Mouse (Mus musculus): ENCODE measurements around the gene Srrm4. TPM values are rescaled to one million over a fixed set of nuclear protein-coding genes. Genes with fewer than 3 reads are reported as not detected.

Gene Srrm4
- polyA plus RNA-seq, 1 experiment, result not detected

DNA sequence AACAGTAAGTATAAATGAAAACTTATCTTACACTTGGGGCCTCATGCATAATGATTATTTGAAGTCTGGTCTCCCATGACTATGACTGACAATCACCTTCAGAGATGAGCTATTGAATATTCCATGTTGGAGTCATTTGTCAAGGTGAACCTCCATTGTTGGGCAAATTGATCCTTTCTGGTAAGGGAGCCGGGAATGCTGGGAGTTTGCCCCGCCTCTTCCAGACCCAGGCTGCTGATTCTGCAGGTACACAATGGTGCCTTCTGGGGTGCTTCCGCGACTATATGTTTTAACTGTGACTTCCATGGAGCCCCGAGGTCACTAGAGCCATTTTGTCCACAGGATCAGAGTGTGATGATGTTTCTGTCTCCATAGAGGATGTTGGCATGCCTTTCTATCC lies 195.5 kb downstream of the Srrm4 start:
- Histone ChIP-seq H3K4me3 (replicated peaks) (no peak overlapping the region), H3K4me1 (ENCODE audit: control insufficient read depth) (no peaks in the 10 kb centered on the region), H3K9me3 (ENCODE audit: control insufficient read depth, low read length) (peaks cover 4% of the 10 kb centered on the region; the same call in 1 of the 2 replicates), H3K27me3 (ENCODE audit: control insufficient read depth) (no peaks in the 10 kb centered on the region), H3K36me3 (ENCODE audit: control insufficient read depth) (no peaks in the 10 kb centered on the region)
- no peak for TF ChIP-seq TAL1 (IDR thresholded peaks at IDR 0.05; ENCODE audit: low read length)
- TF ChIP-seq GATA1 (IDR thresholded peaks at IDR 0.05; ENCODE audit: low read length), result no peak

DNA sequence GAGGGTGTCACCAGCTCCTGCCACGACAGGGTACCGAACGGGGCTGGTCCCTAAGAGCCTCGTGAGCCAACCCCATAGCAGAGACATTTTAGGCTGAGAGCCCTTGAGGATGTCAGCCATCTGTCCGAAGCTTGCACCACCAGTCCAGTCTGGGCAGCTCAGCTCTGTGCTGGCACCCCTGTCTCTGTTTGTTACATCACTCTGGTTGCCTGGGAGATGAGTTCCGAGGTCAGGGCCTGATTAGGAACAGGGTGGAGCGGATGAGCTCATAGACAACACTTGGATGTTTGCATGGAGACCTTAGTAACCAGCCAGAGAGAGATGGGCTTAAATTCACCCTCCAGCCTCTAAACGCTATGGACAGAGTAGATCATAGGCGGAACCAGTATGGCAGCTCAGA lies 199.0 kb downstream of the Srrm4 start:
- no peak for TF ChIP-seq TAL1 (IDR thresholded peaks at IDR 0.05; ENCODE audit: low read length)
- Histone ChIP-seq H3K9me3 (ENCODE audit: control insufficient read depth, low read length) (no peaks in the 10 kb centered on the region), H3K4me3 (replicated peaks) (no peak overlapping the region), H3K27me3 (ENCODE audit: control insufficient read depth) (no peaks in the 10 kb centered on the region), H3K4me1 (ENCODE audit: control insufficient read depth) (no peaks in the 10 kb centered on the region), H3K36me3 (ENCODE audit: control insufficient read depth) (no peaks in the 10 kb centered on the region)

DNA sequence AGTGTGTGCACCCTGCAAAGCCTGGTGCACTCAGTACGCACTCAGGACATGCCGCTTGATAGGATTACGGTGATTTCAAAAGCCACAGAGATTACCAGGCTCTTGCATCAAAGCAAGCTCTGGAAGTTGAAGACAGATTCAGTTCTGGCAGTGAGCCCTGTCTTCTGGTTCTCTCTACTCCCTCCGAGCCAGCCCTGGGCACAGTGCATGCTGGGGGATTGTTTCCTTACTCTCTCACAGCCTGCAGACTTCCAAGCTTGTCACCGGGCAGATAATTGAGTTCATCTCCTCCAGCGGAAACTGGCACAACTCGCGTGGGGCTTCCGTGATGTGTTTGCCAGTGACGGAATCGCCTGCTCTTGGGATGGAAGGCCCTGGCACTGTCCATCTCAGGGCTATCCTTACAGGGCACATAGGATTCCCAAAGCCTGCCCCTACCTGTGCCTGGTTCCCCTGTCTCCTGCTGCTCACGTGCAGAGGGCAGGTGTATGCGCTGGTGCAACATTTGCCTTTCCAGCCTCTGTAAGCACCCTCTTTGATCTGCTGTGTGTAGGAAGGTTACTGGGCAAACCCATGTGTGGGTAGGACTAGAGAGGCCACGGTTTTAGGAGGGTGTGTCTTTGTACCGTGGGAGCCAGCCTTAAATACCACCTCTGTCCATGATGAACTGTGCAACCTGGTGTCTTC lies 201.6 kb downstream of the Srrm4 start:
- Histone ChIP-seq H3K4me1 (ENCODE audit: control insufficient read depth) (no peaks in the 10 kb centered on the region), H3K9me3 (ENCODE audit: control insufficient read depth, low read length) (no peaks in the 10 kb centered on the region), H3K4me3 (replicated peaks) (no peak overlapping the region), H3K36me3 (ENCODE audit: control insufficient read depth) (no peaks in the 10 kb centered on the region), H3K27me3 (ENCODE audit: control insufficient read depth) (no peaks in the 10 kb centered on the region)
- no peak for TF ChIP-seq TAL1 (IDR thresholded peaks at IDR 0.05; ENCODE audit: low read length)
- no peak for TF ChIP-seq GATA1 (IDR thresholded peaks at IDR 0.05; ENCODE audit: low read length)

DNA sequence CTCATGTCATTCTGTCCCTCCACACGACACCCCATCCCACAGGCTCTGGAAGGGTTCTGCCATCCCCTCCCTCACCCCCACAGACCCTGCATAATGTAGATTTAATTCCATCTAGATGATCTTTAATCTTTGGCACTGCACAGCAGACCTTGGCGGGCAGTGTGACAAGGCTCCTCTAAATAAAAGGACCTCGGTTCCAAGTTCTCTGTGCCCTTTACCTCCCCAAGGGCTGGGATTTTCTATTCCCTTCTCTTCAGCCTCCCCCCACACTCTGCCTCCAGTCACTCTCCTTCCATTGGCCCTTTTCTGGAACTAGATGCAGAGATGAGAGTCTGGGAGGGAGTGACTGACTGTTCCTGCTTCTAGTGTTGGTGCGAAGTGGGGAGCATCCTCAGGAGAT lies 202.3 kb downstream of the Srrm4 start:
- TF ChIP-seq TAL1 (IDR thresholded peaks at IDR 0.05; ENCODE audit: low read length), result no peak
- TF ChIP-seq GATA1 (IDR thresholded peaks at IDR 0.05; ENCODE audit: low read length), result no peak

More for the DNA sequence above, 202.3 kb downstream of the Srrm4 start:
- Histone ChIP-seq H3K4me3 (replicated peaks) (no peak overlapping the region), H3K27me3 (ENCODE audit: control insufficient read depth) (no peaks in the 10 kb centered on the region), H3K4me1 (ENCODE audit: control insufficient read depth) (no peaks in the 10 kb centered on the region), H3K9me3 (ENCODE audit: control insufficient read depth, low read length) (no peaks in the 10 kb centered on the region), H3K36me3 (ENCODE audit: control insufficient read depth) (no peaks in the 10 kb centered on the region)

Other genes starting within 250 kb of the Srrm4 start
- gene Hspb8, start 169.0 kb downstream of the Srrm4 start, polyA plus RNA-seq (2012), result not detected in 2 replicates